Mouse (Mus musculus): ENCODE results near the gene Manbal.
A peak's percentile ranks its signal among the peaks of the same experiment; 100 is the strongest.

Gene Manbal

GRCm38 (mm10) chr2:157367184-157367893 is at the start of gene Manbal:
TSS of gene Manbal (plus strand) at chr2:157367594.
- DNase-seq = peak; percentile 96 to 98

- DNase-seq = no peak
These were observed 47.3 kb upstream of the Manbal start for GRCm38 (mm10) chr2:157320135-157320534.

- no peak for DNase-seq
These were observed 46.5 kb upstream of the Manbal start for GRCm38 (mm10) chr2:157320886-157321285.

- DNase-seq = no peak
These were observed 45.2 kb upstream of the Manbal start for GRCm38 (mm10) chr2:157322029-157322766.

- DNase-seq = no peak
These were observed 42.2 kb upstream of the Manbal start for GRCm38 (mm10) chr2:157325238-157325637.

GRCm38 (mm10) chr2:157328106-157328505 is 39.3 kb upstream of the Manbal start:
- DNase-seq = no peak

- DNase-seq = no peak
These were observed 38.8 kb upstream of the Manbal start for GRCm38 (mm10) chr2:157328570-157328969.

- no peak for DNase-seq
These were observed 35.3 kb upstream of the Manbal start for GRCm38 (mm10) chr2:157332059-157332458.

GRCm38 (mm10) chr2:157338663-157339062 is 28.7 kb upstream of the Manbal start:
- DNase-seq = peak; percentile 52 to 54

GRCm38 (mm10) chr2:157339532-157339931 is 27.9 kb upstream of the Manbal start:
- no peak for DNase-seq

- no peak for DNase-seq
These were observed 27.1 kb upstream of the Manbal start for GRCm38 (mm10) chr2:157340221-157340741.

- DNase-seq = peak; percentile 52 to 63
These were observed 25.7 kb upstream of the Manbal start for GRCm38 (mm10) chr2:157341554-157342270.

GRCm38 (mm10) chr2:157342328-157342926 is 25.0 kb upstream of the Manbal start:
- no peak for DNase-seq

GRCm38 (mm10) chr2:157343337-157343736 is 24.1 kb upstream of the Manbal start:
- no peak for DNase-seq

- no peak for DNase-seq
These were observed 19.8 kb upstream of the Manbal start, which contains the start of gene Ghrh for GRCm38 (mm10) chr2:157347361-157348159. TSS of gene Ghrh (minus strand) at chr2:157347506.

GRCm38 (mm10) chr2:157349121-157349778 is 18.1 kb upstream of the Manbal start:
- no peak for DNase-seq

- no peak for DNase-seq
These were observed 14.2 kb upstream of the Manbal start for GRCm38 (mm10) chr2:157353183-157353582.

GRCm38 (mm10) chr2:157354106-157354505 is 13.3 kb upstream of the Manbal start:
- DNase-seq = no peak

- DNase-seq = no peak
These were observed 7.4 kb upstream of the Manbal start for GRCm38 (mm10) chr2:157360028-157360427.

- no peak for DNase-seq
These were observed 4.4 kb upstream of the Manbal start for GRCm38 (mm10) chr2:157363031-157363430.

GRCm38 (mm10) chr2:157366762-157367161 is 632 bp upstream of the Manbal start:
- no peak for DNase-seq

Measured in thymus, postnatal 36 days (tissue).